Mouse (Mus musculus): ENCODE data around the gene Eci1. TPM values are rescaled to one million over a fixed set of nuclear protein-coding genes. Genes with fewer than 3 reads are reported as not detected.
"Not testable (repeated sequence)": the region's sequence is repeated elsewhere in the genome, so short reads cannot be mapped to it uniquely, and the experiment has no call there.

The Eci1 gene
- polyA plus RNA-seq, 1 experiment = 31.4 TPM

- H3K4me3 ChIP-seq (ENCODE audit: insufficient read depth, low read length) = no peak overlapping the region
- no peaks in the 10 kb centered on the region; the same call in 1 of the 2 replicates for H3K4me1 ChIP-seq (ENCODE audit: control insufficient read depth, insufficient read depth, low read length)
- H3K27ac ChIP-seq (ENCODE audit: insufficient read depth, low read length) = no peak overlapping the region
- TF ChIP-seq POLR2A (IDR thresholded peaks at IDR 0.05; ENCODE audit: low read depth, low read length) (no peak), CTCF (IDR thresholded peaks at IDR 0.05; ENCODE audit: borderline replicate concordance, insufficient read depth, low read length) (no peak)
Observed at GRCm38 (mm10) chr17:24453372-24453771, 26.9 kb downstream of the Eci1 start.

DNA sequence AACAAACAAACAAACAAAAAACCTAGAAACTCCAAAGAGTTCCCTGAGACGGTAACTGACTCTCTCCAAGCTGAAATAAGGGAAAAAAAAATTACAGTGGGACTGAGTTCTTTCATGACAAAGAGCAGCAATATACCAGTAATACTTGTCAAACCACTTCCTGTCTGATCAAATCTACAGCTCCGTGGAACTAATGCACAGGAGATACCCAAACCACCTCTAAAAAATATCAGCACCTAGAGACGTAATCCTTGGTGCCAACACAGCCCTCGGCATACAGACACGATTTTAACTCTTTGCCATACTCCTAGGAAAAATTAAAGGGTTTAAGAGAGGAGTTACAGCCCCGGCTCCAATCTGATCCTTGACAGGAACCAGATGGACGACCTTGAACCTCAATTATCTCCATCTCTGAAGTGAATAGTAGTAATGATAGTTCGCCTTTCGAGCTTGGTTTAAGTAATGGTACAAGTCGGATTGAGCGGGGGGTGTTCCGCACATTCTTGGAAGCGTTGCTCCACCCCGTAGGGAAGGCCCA lies 27.8 kb downstream of the Eci1 start:
- no peak for TF ChIP-seq POLR2A (IDR thresholded peaks at IDR 0.05; ENCODE audit: low read depth, low read length)
- no peak for TF ChIP-seq CTCF (IDR thresholded peaks at IDR 0.05; ENCODE audit: borderline replicate concordance, insufficient read depth, low read length)
- peak overlapping the region; percentile 71 for H3K4me3 ChIP-seq (ENCODE audit: insufficient read depth, low read length)
- H3K27ac ChIP-seq (ENCODE audit: insufficient read depth, low read length) = peak overlapping the region; percentile 83
- H3K4me1 ChIP-seq (ENCODE audit: control insufficient read depth, insufficient read depth, low read length) = no peaks in the 10 kb centered on the region; the same call in 1 of the 2 replicates

DNA sequence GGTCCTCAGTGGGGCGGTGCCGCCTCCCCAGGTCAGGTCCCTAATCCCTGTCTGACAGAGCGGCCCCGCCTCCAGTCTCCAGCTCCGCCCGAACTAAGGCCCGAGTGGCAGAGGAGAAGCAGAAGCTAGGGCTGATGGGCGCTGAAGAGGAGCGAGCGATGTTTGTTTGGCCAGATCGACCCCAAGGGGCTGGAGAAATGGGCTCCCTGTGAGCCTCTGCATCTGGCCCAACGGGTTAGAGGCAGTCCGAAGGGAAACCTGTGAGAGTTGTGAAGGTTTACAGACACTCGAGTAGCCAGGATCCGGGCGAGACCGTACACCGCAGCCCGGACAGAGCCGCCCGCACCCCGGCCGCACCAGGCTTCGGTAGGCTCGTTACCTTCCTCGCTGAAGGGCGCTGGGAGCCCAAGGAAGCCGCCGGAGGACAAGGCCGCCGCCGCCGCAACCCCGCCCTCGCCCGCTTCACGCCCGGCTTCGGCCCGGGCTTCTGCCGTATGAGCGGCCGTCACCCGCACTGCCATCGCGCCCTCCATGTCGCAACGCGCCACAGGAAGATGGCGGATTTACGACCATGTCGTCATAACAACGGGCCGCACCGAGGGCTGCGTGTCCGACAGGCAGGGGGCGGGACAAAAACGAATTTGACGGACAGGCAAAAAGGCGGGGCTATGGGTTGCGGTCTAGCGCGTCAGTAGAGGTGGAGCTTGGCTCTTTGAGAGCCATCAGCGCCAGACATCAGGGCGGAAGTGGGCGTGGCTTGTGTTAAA lies 28.5 kb downstream of the Eci1 start:
- peak overlapping the region; percentile 71 for H3K4me3 ChIP-seq (ENCODE audit: insufficient read depth, low read length)
- H3K4me1 ChIP-seq (ENCODE audit: control insufficient read depth, insufficient read depth, low read length) = no peaks in the 10 kb centered on the region; the same call in 1 of the 2 replicates
- H3K27ac ChIP-seq (ENCODE audit: insufficient read depth, low read length) = peak overlapping the region; percentile 81
- TF ChIP-seq POLR2A (IDR thresholded peaks at IDR 0.05; ENCODE audit: low read depth, low read length) (peak; percentile 95), CTCF (IDR thresholded peaks at IDR 0.05; ENCODE audit: borderline replicate concordance, insufficient read depth, low read length) (no peak)

- H3K4me3 ChIP-seq (ENCODE audit: insufficient read depth, low read length); H3K27ac ChIP-seq (ENCODE audit: insufficient read depth, low read length); H3K4me1 ChIP-seq (ENCODE audit: control insufficient read depth, insufficient read depth, low read length): not testable (repeated sequence)
Observed at GRCm38 (mm10) chr17:24455523-24456206, 29.2 kb downstream of the Eci1 start.

GRCm38 (mm10) chr17:24461580-24461979 lies 35.1 kb downstream of the Eci1 start:
- TF ChIP-seq CTCF (IDR thresholded peaks at IDR 0.05; ENCODE audit: borderline replicate concordance, insufficient read depth, low read length) = no peak
- TF ChIP-seq POLR2A (IDR thresholded peaks at IDR 0.05; ENCODE audit: low read depth, low read length) = no peak
- H3K4me3 ChIP-seq (ENCODE audit: insufficient read depth, low read length) = no peak overlapping the region
- H3K4me1 ChIP-seq (ENCODE audit: control insufficient read depth, insufficient read depth, low read length) = peaks cover 6% of the 10 kb centered on the region; the same call in 1 of the 2 replicates
- no peak overlapping the region for H3K27ac ChIP-seq (ENCODE audit: insufficient read depth, low read length)

GRCm38 (mm10) chr17:24462932-24463331 lies 36.5 kb downstream of the Eci1 start:
- no peak for TF ChIP-seq CTCF (IDR thresholded peaks at IDR 0.05; ENCODE audit: borderline replicate concordance, insufficient read depth, low read length)
- no peak for TF ChIP-seq POLR2A (IDR thresholded peaks at IDR 0.05; ENCODE audit: low read depth, low read length)
- H3K4me1 ChIP-seq (ENCODE audit: control insufficient read depth, insufficient read depth, low read length) = peaks cover 6% of the 10 kb centered on the region; the same call in 1 of the 2 replicates
- H3K27ac ChIP-seq (ENCODE audit: insufficient read depth, low read length) = no peak overlapping the region
- no peak overlapping the region for H3K4me3 ChIP-seq (ENCODE audit: insufficient read depth, low read length)

- no peak overlapping the region for H3K27ac ChIP-seq (ENCODE audit: insufficient read depth, low read length)
- H3K4me1 ChIP-seq (ENCODE audit: control insufficient read depth, insufficient read depth, low read length) = peaks cover 6% of the 10 kb centered on the region; the same call in 1 of the 2 replicates
- TF ChIP-seq POLR2A (IDR thresholded peaks at IDR 0.05; ENCODE audit: low read depth, low read length) (no peak), CTCF (IDR thresholded peaks at IDR 0.05; ENCODE audit: borderline replicate concordance, insufficient read depth, low read length) (no peak)
- no peak overlapping the region for H3K4me3 ChIP-seq (ENCODE audit: insufficient read depth, low read length)
Observed at GRCm38 (mm10) chr17:24463374-24464133, 37.1 kb downstream of the Eci1 start.

DNA sequence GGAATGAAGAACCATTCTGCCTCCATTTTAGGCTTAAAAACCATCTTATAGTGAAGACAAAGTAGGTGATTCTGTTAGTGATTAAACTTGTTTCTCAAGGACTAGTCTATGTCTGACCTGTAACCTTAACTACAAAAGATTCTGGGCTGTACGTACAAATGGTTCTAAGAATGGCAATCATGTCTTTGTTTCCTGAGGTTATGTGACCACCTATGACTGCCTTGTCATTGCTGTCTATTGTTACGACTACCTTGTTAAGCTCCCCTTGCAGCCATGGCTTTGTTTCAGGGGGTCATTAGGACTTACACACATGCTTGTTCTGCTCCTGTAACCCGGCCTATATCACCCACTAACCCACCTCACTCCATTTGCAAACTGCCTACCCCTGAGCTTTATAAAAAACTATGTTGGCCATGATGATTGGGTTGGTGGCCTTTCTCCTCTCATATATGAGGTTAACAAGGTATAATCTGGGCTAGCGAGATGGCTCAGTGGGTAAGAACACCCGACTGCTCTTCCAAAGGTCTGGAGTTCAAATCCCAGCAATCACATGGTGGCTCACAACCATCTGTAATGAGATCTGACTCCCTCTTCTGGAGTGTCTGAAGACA lies 42.3 kb downstream of the Eci1 start:
- no peak overlapping the region for H3K4me3 ChIP-seq (ENCODE audit: insufficient read depth, low read length)
- TF ChIP-seq CTCF (IDR thresholded peaks at IDR 0.05; ENCODE audit: borderline replicate concordance, insufficient read depth, low read length) (no peak), POLR2A (IDR thresholded peaks at IDR 0.05; ENCODE audit: low read depth, low read length) (no peak)
- H3K4me1 ChIP-seq (ENCODE audit: control insufficient read depth, insufficient read depth, low read length) = peaks cover 10% of the 10 kb centered on the region; the same call in 1 of the 2 replicates
- H3K27ac ChIP-seq (ENCODE audit: insufficient read depth, low read length) = no peak overlapping the region

GRCm38 (mm10) chr17:24469336-24469909 lies 43.0 kb downstream of the Eci1 start:
- Histone ChIP-seq H3K27ac (ENCODE audit: insufficient read depth, low read length) (peak overlapping the region; percentile 61), H3K4me3 (ENCODE audit: insufficient read depth, low read length) (peak overlapping the region; percentile 66), H3K4me1 (ENCODE audit: control insufficient read depth, insufficient read depth, low read length) (peaks cover 10% of the 10 kb centered on the region; the same call in 1 of the 2 replicates)
- no peak for TF ChIP-seq POLR2A (IDR thresholded peaks at IDR 0.05; ENCODE audit: low read depth, low read length)
- TF ChIP-seq CTCF (IDR thresholded peaks at IDR 0.05; ENCODE audit: borderline replicate concordance, insufficient read depth, low read length) = no peak

Measured in embryonic fibroblast, embryonic 13.5 days (primary cell).